Mouse (Mus musculus): ENCODE results near the gene Ralbp1. TPM values are rescaled to one million over a fixed set of nuclear protein-coding genes. Genes with fewer than 3 reads are reported as not detected.

The Ralbp1 gene
- polyA plus RNA-seq (2017; shearing (Covaris generic)), result 91.8 TPM

GRCm38 (mm10) chr17:65885697-65886529 is at the start of gene Ralbp1:
TSS of gene Ralbp1 (minus strand) at chr17:65885798.

Other genes starting within 250 kb of the Ralbp1 start
- not detected for gene Txndc2, start 243.6 kb downstream of the Ralbp1 start, polyA plus RNA-seq (2017; shearing (Covaris generic))
- gene Rab31, start 113.0 kb downstream of the Ralbp1 start, polyA plus RNA-seq (2017; shearing (Covaris generic)), result 1.1 TPM
- 56.4 TPM for gene Ppp4r1, start 103.2 kb downstream of the Ralbp1 start, polyA plus RNA-seq (2017; shearing (Covaris generic))
- gene Twsg1, start 65.4 kb upstream of the Ralbp1 start, polyA plus RNA-seq (2017; shearing (Covaris generic)), result 36.0 TPM
- gene Ankrd12, start 191.3 kb upstream of the Ralbp1 start, polyA plus RNA-seq (2017; shearing (Covaris generic)), result 125 TPM
- 110 TPM for gene Ndufv2, start 215.8 kb upstream of the Ralbp1 start, polyA plus RNA-seq (2017; shearing (Covaris generic))
- 10.7 TPM for gene Washc1, start 225.7 kb upstream of the Ralbp1 start, polyA plus RNA-seq (2017; shearing (Covaris generic))
- gene Ddx11, start 237.7 kb upstream of the Ralbp1 start, polyA plus RNA-seq (2017; shearing (Covaris generic)), result 26.9 TPM